Mouse (Mus musculus) kidney, postnatal 0 days (tissue): ENCODE data around the gene Btnl10. TPM values are rescaled to one million over a fixed set of nuclear protein-coding genes. Genes with fewer than 3 reads are reported as not detected.

Experiments used
- ATAC-seq: fragments of 200-750 bp; cut with Nextera tagmentation; replicated peaks from 2 replicates; pipeline ENCODE4 v1.8.0; 2017; ENCODE audit warnings: low read depth, moderate number of reproducible peaks, moderate TSS enrichment, moderate library complexity; ENCODE audit not compliant: low FRiP score
- DNase-seq: peaks from one replicate; pipeline ENCODE4 v3.0.0-alpha.2; 2016; ENCODE audit warnings: low spot score
- H3K27ac ChIP-seq: fragments of 300-500 bp; sonication (generic); 2 replicates; pipeline ENCODE4 v1.5.1; 2014; ENCODE audit warnings: mild to moderate bottlenecking
- H3K27me3 ChIP-seq: fragments of 300-500 bp; sonication (generic); 2 replicates; pipeline ENCODE4 v1.6.1; 2014; ENCODE audit warnings: low read length, mixed read lengths; ENCODE audit not compliant: insufficient read depth
- H3K36me3 ChIP-seq: fragments of 300-500 bp; sonication (generic); 2 replicates; pipeline ENCODE4 v1.6.1; 2014; ENCODE audit warnings: low read length, mixed read lengths; ENCODE audit not compliant: insufficient read depth
- H3K4me1 ChIP-seq: fragments of 300-500 bp; sonication (generic); replicated peaks from 2 replicates; pipeline ENCODE4 v1.6.1; 2014; ENCODE audit warnings: antibody characterized with exemption, low read length, mixed read lengths; ENCODE audit not compliant: insufficient read depth
- H3K4me2 ChIP-seq: fragments of 300-500 bp; sonication (generic); 2 replicates; pipeline ENCODE4 v1.6.1; 2014; ENCODE audit warnings: mild to moderate bottlenecking, low read length, moderate library complexity, mixed read lengths
- H3K4me3 ChIP-seq: fragments of 300-500 bp; sonication (generic); replicated peaks from 2 replicates; pipeline ENCODE4 v1.5.1; 2014; ENCODE audit warnings: low read depth, low read length
- H3K9ac ChIP-seq: fragments of 300-500 bp; sonication (generic); 2 replicates; pipeline ENCODE4 v1.6.1; 2014; ENCODE audit warnings: low read depth, low read length
- H3K9me3 ChIP-seq: fragments of 300-500 bp; sonication (generic); replicated peaks from 2 replicates; pipeline ENCODE4 v1.6.1; 2016; ENCODE audit warnings: low read length, inconsistent platforms, mixed read lengths
- CTCF ChIP-seq: IDR thresholded peaks from 2 replicates; pipeline ENCODE4 v1.5.1; 2016; ENCODE audit warnings: antibody characterized with exemption, low read depth, mild to moderate bottlenecking, moderate library complexity
- WGBS: fragments of 180-500 bp; shearing (Covaris S2); extraction: QIAGEN DNeasy Blood & Tissue Kit; methylation state at CpG from one replicate; pipeline ENCODE4 v1.1.7; 2014; 5-methylcytosine and 5-hydroxymethylcytosine counted together
- polyA plus RNA-seq: library from polyadenylated mRNA; unstranded; fragments of >200 nt; fragmentation: Nextera tagmentation; extraction: Ambion mirVana; gene quantifications from 2 replicates; pipeline ENCODE4 v1.2.1, GENCODE M21; 2015

Btnl10 gene
- polyA plus RNA-seq, 1 experiment from 2014 or later: 0.16 TPM

DNA sequence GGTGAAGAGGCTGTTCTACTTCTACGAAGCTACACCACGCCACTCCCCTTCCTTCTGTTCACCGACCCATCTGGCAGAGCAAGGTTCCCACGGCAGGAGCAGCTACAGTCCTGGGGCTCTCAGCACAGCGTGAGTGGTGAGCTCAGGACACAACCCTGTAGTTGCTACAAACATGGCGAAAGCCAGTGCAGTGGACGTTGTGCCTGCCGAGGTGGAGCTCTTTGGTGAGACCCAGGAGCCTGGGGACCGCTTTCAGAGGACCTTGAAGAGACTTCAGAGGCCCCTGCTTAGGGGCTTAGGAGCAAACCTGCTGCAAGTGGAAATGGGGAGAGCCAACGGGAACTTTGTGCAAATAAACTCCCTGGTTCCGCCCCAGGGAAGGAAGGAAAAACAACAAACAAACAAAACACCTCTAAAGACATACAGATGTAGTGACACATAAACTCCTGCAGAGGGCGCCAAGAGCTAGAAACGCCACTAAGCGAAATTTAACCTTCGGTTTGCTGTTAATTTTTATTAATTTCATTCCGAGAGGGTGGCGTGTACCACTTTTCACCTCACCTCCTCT, 3.2 kb upstream of the Btnl10 start:
- Histone ChIP-seq H3K4me2 (peak overlapping the region; percentile 58), H3K4me3 (peak overlapping the region; percentile 27), H3K9me3 (no peaks in the 10 kb centered on the region), H3K27ac (peak overlapping the region; percentile 56), H3K27me3 (no peaks in the 10 kb centered on the region), H3K9ac (peak overlapping the region; percentile 59), H3K4me1 (peaks cover 6% of the 10 kb centered on the region; the same call in 1 of the 2 replicates), H3K36me3 (no peaks in the 10 kb centered on the region)
- peak; percentile 81 for DNase-seq
- WGBS: 14% methylated on average over 17 of the region's 17 CpGs
- 0 out of 2 replicates have a peak, but pooled peaks have one; percentile 14 for ATAC-seq
- TF ChIP-seq CTCF: peak; percentile 81

DNA sequence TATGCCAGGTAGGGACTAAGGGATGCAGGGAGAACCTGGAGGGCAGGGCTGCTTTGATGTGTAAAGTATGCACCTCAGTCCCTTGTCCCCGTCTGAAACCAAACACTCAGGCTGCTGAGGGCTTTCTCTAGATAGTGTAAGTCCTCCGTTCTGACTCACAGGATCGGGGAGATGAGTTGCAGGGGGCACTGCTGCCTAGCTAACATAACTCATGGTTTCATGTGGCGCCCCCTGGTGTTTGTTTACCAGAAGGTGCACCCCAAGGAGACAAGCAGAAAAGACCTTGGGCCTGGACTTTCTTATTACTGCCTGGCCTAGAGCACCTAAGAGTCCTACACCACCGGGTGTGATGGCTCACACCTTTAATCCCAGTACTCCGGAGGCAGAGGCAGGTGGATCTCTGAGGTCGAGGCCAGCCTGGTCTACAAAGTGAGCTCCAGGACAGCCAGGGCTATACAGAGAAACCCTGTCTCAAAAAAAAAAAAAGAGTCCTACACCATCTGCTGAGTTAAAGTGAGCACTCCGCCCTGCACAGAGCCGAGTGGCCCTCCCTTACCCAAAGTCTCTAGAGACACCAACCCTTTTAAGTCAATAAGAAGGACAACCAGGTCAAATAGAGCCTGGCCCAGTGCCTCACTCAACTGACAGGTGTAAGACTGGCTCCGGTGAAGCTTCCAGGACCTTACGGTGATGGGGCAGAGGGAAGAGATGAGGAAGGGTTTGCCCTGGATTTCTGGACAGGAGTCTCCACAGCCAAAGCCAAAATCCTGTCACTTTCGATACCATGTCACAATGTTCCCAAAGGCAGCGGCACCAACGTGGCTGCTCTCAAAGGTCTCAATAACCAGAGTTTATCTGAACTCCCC, 596 bp upstream of the Btnl10 start:
- Histone ChIP-seq H3K36me3 (no peaks in the 10 kb centered on the region), H3K4me2 (no peak overlapping the region), H3K9ac (no peak overlapping the region), H3K9me3 (no peaks in the 10 kb centered on the region), H3K27ac (no peak overlapping the region), H3K27me3 (no peaks in the 10 kb centered on the region), H3K4me1 (peaks cover 6% of the 10 kb centered on the region; the same call in 1 of the 2 replicates), H3K4me3 (no peak overlapping the region)
- DNase-seq (peak; percentile 71), ATAC-seq (no peak)
- peak; percentile 71 for TF ChIP-seq CTCF
- WGBS: 54% methylated on average over 14 of the region's 14 CpGs

DNA sequence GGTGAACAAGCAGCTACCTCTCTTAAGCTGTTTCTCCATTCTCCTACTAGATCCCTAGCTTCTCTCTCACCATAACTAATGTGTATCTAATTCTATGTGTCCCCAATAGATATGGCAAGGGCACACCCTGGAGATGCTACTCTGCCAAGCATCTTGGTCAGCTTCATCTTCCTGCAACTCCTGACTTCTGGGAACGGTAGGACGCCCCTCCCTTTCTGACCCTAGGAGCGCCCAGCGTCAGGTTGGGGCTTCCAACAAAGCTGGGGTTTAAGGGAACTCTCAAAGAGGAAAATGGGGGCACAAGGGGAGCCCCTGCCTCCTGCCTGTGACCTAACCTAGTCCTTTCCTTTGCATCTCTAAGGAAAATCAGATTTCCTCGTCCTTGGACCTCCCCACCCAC, 1.1 kb downstream of the Btnl10 start:
- Histone ChIP-seq H3K4me3 (no peak overlapping the region), H3K9ac (no peak overlapping the region), H3K4me1 (peaks cover 6% of the 10 kb centered on the region; the same call in 1 of the 2 replicates), H3K4me2 (no peak overlapping the region), H3K9me3 (no peaks in the 10 kb centered on the region), H3K36me3 (no peaks in the 10 kb centered on the region), H3K27me3 (no peaks in the 10 kb centered on the region), H3K27ac (no peak overlapping the region)
- no peak for TF ChIP-seq CTCF
- DNase-seq (no peak), ATAC-seq (no peak)
- 80% methylated on average over 5 of the region's 5 CpGs for WGBS

DNA sequence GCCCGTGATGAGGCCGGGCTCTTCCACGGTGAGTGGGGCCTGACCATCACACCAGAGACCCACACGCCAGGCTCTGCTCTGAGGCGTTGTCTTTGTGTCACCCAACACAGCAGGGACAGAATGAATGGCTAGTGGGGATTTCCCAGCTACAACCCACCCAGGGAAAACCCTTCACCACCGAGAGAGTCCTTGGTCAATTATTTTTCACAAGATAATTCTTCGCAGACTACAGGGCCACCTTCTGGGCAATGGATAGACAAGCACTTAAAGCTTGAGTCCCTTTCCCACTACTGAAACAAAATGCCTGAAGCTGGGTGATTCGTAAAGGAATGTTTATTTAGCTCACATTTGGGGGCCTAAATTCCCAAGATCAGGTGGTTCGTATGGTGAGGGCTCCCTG, 4.7 kb downstream of the Btnl10 start:
- DNase-seq (no peak), ATAC-seq (no peak)
- H3K27ac ChIP-seq: no peak overlapping the region
- no peak for TF ChIP-seq CTCF
- no peaks in the 10 kb centered on the region for H3K27me3 ChIP-seq
- H3K4me2 ChIP-seq: no peak overlapping the region
- H3K9me3 ChIP-seq: no peaks in the 10 kb centered on the region
- 76% methylated on average over 9 of the region's 9 CpGs for WGBS
- H3K36me3 ChIP-seq: no peaks in the 10 kb centered on the region
- H3K4me1 ChIP-seq: no peaks in the 10 kb centered on the region
- no peak overlapping the region for H3K9ac ChIP-seq
- no peak overlapping the region for H3K4me3 ChIP-seq

DNA sequence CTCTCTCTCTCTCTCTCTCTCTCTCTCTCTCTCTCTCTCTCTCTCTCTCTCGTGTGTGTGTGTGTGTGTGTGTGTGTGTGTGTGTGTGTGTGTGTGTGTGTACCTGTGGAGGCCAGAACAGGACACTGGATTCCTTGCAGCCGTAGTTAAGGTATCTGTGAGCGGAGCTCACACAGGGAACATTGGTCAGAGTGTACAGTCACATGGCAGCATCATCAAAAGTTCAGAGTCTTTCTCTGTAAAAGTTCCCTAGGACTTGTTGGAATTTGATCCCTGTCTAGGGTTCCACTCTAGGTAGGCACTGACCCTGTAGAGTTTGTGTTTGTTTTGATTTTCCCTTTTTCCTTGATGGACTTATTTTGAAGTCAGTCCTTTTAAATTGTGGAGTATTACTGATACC, 8.9 kb downstream of the Btnl10 start:
- no peaks in the 10 kb centered on the region for H3K9me3 ChIP-seq
- DNase-seq (no peak), ATAC-seq (no peak; the same call in 1 of the 2 replicates)
- H3K4me2 ChIP-seq: no peak overlapping the region
- 0 out of 2 replicates have a peak, but pooled peaks cover 4% of the 10 kb centered on the region for H3K36me3 ChIP-seq
- no peak overlapping the region for H3K9ac ChIP-seq
- 0 out of 2 replicates have a peak, but pooled peaks cover 6% of the 10 kb centered on the region for H3K4me1 ChIP-seq
- no peak for TF ChIP-seq CTCF
- no peak overlapping the region for H3K4me3 ChIP-seq
- H3K27me3 ChIP-seq: no peaks in the 10 kb centered on the region
- no peak overlapping the region for H3K27ac ChIP-seq
- 52% methylated on average over 2 of the region's 3 CpGs for WGBS

DNA sequence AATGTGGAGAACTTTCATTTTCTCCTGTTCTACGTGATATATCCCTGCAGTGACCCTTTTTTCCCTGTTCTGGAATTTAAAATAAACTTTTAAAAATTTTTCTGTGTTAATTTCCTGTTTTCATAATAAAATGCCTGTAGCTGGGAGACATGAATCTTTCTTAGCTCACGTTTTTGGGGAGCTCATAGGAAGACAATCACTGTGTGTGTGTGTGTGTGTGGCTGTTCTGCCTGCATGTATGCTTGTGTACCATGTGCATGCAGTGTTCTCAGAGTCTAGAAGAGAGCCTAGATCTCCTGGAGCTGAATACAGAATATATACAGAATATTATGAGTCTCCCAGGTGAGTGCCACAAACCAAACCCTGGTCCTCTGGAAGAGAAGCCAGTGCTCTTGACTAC, 9.3 kb downstream of the Btnl10 start:
- Histone ChIP-seq H3K36me3 (peaks cover 7% of the 10 kb centered on the region; the same call in 1 of the 2 replicates), H3K9ac (no peak overlapping the region), H3K27ac (no peak overlapping the region), H3K4me1 (0 out of 2 replicates have a peak, but pooled peaks cover 6% of the 10 kb centered on the region), H3K4me2 (no peak overlapping the region), H3K9me3 (no peaks in the 10 kb centered on the region), H3K4me3 (no peak overlapping the region), H3K27me3 (no peaks in the 10 kb centered on the region)
- no peak for TF ChIP-seq CTCF
- no peak for ATAC-seq
- WGBS: 55% methylated on average over 2 of the region's 2 CpGs
- DNase-seq: no peak
